Comparison of ENCODE assay signal across 20 mouse cellular contexts in the genomic region with DNA sequence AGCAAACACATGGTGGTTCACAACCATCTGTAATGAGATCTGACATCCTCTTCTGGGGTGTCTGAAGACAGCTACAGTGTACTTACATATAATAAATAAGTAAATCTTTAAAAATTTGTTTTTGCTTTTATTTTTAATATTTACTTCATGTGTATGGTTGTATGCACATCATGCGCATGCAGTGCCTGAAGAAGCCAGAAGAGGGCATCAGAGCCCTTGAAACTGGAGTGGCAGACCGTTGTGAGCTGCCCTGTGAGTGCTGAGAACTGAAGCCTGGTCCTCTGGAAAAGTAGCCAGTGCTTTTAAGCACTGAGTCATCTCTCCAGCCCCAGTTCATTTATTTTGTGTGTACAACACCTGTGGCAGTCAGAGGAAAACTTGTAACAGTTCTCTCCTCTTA. TPM values are rescaled to one million over a fixed set of nuclear protein-coding genes. Genes with fewer than 3 reads are reported as not detected.
A peak's percentile ranks its signal among the peaks of the same experiment; 100 is the strongest.
DNase-seq lines count a peak whose midpoint lies in the region; ATAC-seq and TF ChIP-seq lines count a peak whose summit lies in the region.
"Had no signal": no experiment of that assay in that cellular context is flagged by ENCODE, and none has a peak within 500 bp of the region (broad histone marks: within the 10 kb centered on the region; RNA-seq: fewer than 3 reads in every experiment).

No protein-coding gene starts in this region.

- H3K27ac ChIP-seq in intestine, postnatal 0 days (ENCODE audit: low read depth, low read length): no peak overlapping the region
- no peak overlapping the region for H3K27ac ChIP-seq in intestine, embryonic 16.5 days (ENCODE audit: low read length)
- no peak overlapping the region for H3K27ac ChIP-seq in liver, postnatal 0 days (ENCODE audit: low read depth)
- H3K27ac ChIP-seq in liver, embryonic 12.5 days: no peak overlapping the region
- H3K27ac ChIP-seq in testis, adult 2 months (ENCODE audit: control insufficient read depth, insufficient read depth, low read depth, low read length): no peak overlapping the region

- TF ChIP-seq EP300 in liver, postnatal 0 days (IDR thresholded peaks at IDR 0.05; ENCODE audit: low read depth): no peak

- H3K4me3 ChIP-seq in intestine, postnatal 0 days (ENCODE audit: low read depth, low read length): no peak overlapping the region
- no peak overlapping the region for H3K4me3 ChIP-seq in intestine, embryonic 16.5 days (ENCODE audit: low read length)
- no peak overlapping the region for H3K4me3 ChIP-seq in liver, postnatal 0 days (ENCODE audit: low read depth, low read length)
- H3K4me3 ChIP-seq in liver, embryonic 12.5 days: no peak overlapping the region
- H3K4me3 ChIP-seq in testis, adult 2 months (ENCODE audit: control insufficient read depth, low read depth, low read length): no peak overlapping the region
- H3K4me3 ChIP-seq: heart, embryonic 13.5 days; megakaryocyte, embryonic 14.5 days had no signal

- no peaks in the 10 kb centered on the region for H3K27me3 ChIP-seq in intestine, postnatal 0 days (replicated peaks; ENCODE audit: control insufficient read depth, insufficient read depth, low read length)
- no peaks in the 10 kb centered on the region for H3K27me3 ChIP-seq in intestine, embryonic 16.5 days (replicated peaks; ENCODE audit: control insufficient read depth, insufficient read depth, low read length)
- H3K27me3 ChIP-seq in liver, postnatal 0 days (ENCODE audit: insufficient read depth, low read length): no peaks in the 10 kb centered on the region
- H3K27me3 ChIP-seq in liver, embryonic 12.5 days (replicated peaks): no peaks in the 10 kb centered on the region
- H3K27me3 ChIP-seq in Patski: no peaks in the 10 kb centered on the region
- no peaks in the 10 kb centered on the region for H3K27me3 ChIP-seq in testis, adult 2 months (ENCODE audit: control insufficient read depth, insufficient read depth, low read length)
- H3K27me3 ChIP-seq: heart, embryonic 13.5 days had no signal

- ATAC-seq in intestine, postnatal 0 days: no peak
- no peak for ATAC-seq in intestine, embryonic 16.5 days
- no peak for ATAC-seq in liver, postnatal 0 days
- ATAC-seq in liver, embryonic 12.5 days: no peak
- no peak for ATAC-seq in Patski
- ATAC-seq: forebrain, embryonic 14.5 days had no signal

- in situ Hi-C loops in Patski (cut with MboI; ENCODE audit: low pct_unique_long_range_greater_than_20kb): no loop called here

- 95% methylated on average over 2 of the region's 2 CpGs for WGBS in intestine, postnatal 0 days
- WGBS in intestine, embryonic 16.5 days: 98% methylated on average over 2 of the region's 2 CpGs
- 84% methylated on average over 2 of the region's 2 CpGs for WGBS in liver, postnatal 0 days (ENCODE audit: insufficient replicate concordance)
- 82% methylated on average over 2 of the region's 2 CpGs for WGBS in liver, embryonic 12.5 days (ENCODE audit: insufficient replicate concordance)

- CTCF ChIA-PET in Patski (lab: Charles Lee): no interaction called here

- no peak for DNase-seq in liver, postnatal 0 days
- no peak for DNase-seq in Patski (ENCODE audit: low read depth, low spot score)
- no peak for DNase-seq in yolk sac, embryonic 10.5 days (ENCODE audit: low spot score)
- no peak for DNase-seq in adrenal gland, adult 2 months
- DNase-seq: cerebellum, adult 18-20 months; cerebellum, postnatal 25 days; gastrocnemius, postnatal 10 days; kidney, adult 9 months; lung, embryonic 14.5 days; lung, postnatal 36 days; midbrain, embryonic 14.5 days; right cerebral cortex, postnatal 14 days; thymus, adult 18-20 months had no signal

- POLR2A ChIA-PET in Patski (lab: Charles Lee): interaction anchor here (0.6 kb wide), 1 partner anchor 807 kb away, joined by 4 read pairs; no protein-coding TSS in a partner anchor

- no peak for TF ChIP-seq POLR2A in testis, adult 2 months (IDR thresholded peaks at IDR 0.05; ENCODE audit: control insufficient read depth, low read depth, low read length)

- H3K4me1 ChIP-seq in intestine, postnatal 0 days (replicated peaks; ENCODE audit: control insufficient read depth, insufficient read depth, low read length): no peaks in the 10 kb centered on the region; the same call in 1 of the 2 replicates
- H3K4me1 ChIP-seq in intestine, embryonic 16.5 days (ENCODE audit: control insufficient read depth, insufficient read depth, low read length): no peaks in the 10 kb centered on the region; the same call in 1 of the 2 replicates
- H3K4me1 ChIP-seq in liver, postnatal 0 days (ENCODE audit: insufficient read depth): no peaks in the 10 kb centered on the region
- H3K4me1 ChIP-seq in liver, embryonic 12.5 days: no peaks in the 10 kb centered on the region
- peaks cover 2% of the 10 kb centered on the region; the same call in 1 of the 2 replicates for H3K4me1 ChIP-seq in testis, adult 2 months (ENCODE audit: control insufficient read depth, insufficient read depth, low read length)

- 0 out of 2 replicates have a peak, but pooled peaks have one; percentile 9 for TF ChIP-seq CTCF in intestine, postnatal 0 days (IDR thresholded peaks at IDR 0.05; ENCODE audit: low read depth)
- TF ChIP-seq CTCF in liver, postnatal 0 days (IDR thresholded peaks at IDR 0.05; ENCODE audit: low read depth): peak; percentile 23; the same call in 1 of the 2 replicates
- TF ChIP-seq CTCF in Patski (IDR thresholded peaks at IDR 0.05): peak; percentile 46
- TF ChIP-seq CTCF in testis, adult 2 months (IDR thresholded peaks at IDR 0.05; ENCODE audit: control insufficient read depth, insufficient read depth, insufficient replicate concordance, low read depth, low read length): peak; percentile 53; the same call in 1 of the 2 replicates

- H3K36me3 ChIP-seq in intestine, postnatal 0 days (ENCODE audit: control insufficient read depth, insufficient read depth): no peaks in the 10 kb centered on the region
- no peaks in the 10 kb centered on the region for H3K36me3 ChIP-seq in intestine, embryonic 16.5 days (ENCODE audit: control insufficient read depth, insufficient read depth, low read length)
- no peaks in the 10 kb centered on the region for H3K36me3 ChIP-seq in liver, postnatal 0 days (replicated peaks; ENCODE audit: insufficient read depth, low read length)
- H3K36me3 ChIP-seq in liver, embryonic 12.5 days: no peaks in the 10 kb centered on the region
- no peaks in the 10 kb centered on the region for H3K36me3 ChIP-seq in testis, adult 2 months (ENCODE audit: control insufficient read depth, insufficient read depth, low read length)
- H3K36me3 ChIP-seq: heart, embryonic 13.5 days had no signal

- no peaks in the 10 kb centered on the region for H3K9me3 ChIP-seq in intestine, postnatal 0 days (ENCODE audit: control insufficient read depth)
- peaks cover 5% of the 10 kb centered on the region; the same call in 1 of the 2 replicates for H3K9me3 ChIP-seq in intestine, embryonic 16.5 days (ENCODE audit: control insufficient read depth, low read length)
- no peaks in the 10 kb centered on the region for H3K9me3 ChIP-seq in liver, postnatal 0 days (ENCODE audit: low read length)
- H3K9me3 ChIP-seq in liver, embryonic 12.5 days (replicated peaks): 0 out of 2 replicates have a peak, but pooled peaks cover 5% of the 10 kb centered on the region

- no peak overlapping the region for H3K4me2 ChIP-seq in intestine, postnatal 0 days (replicated peaks; ENCODE audit: low read depth)
- no peak overlapping the region for H3K4me2 ChIP-seq in intestine, embryonic 16.5 days (ENCODE audit: low read depth, low read length)
- no peak overlapping the region for H3K4me2 ChIP-seq in liver, postnatal 0 days (ENCODE audit: low read depth, low read length)
- H3K4me2 ChIP-seq in liver, embryonic 12.5 days: no peak overlapping the region
- H3K4me2 ChIP-seq: heart, embryonic 13.5 days; lung, embryonic 14.5 days had no signal

- H3K9ac ChIP-seq in intestine, postnatal 0 days (ENCODE audit: low read depth, low read length): no peak overlapping the region
- H3K9ac ChIP-seq in intestine, embryonic 16.5 days (ENCODE audit: low read depth, low read length): no peak overlapping the region
- no peak overlapping the region for H3K9ac ChIP-seq in liver, postnatal 0 days (replicated peaks)
- H3K9ac ChIP-seq in liver, embryonic 12.5 days: no peak overlapping the region
- H3K9ac ChIP-seq: heart, embryonic 13.5 days; lung, embryonic 14.5 days had no signal

RNA-seq across cellular contexts. Expression of a gene that starts 10.7 kb away (rescaled TPM):
- polyA plus RNA-seq in intestine, postnatal 0 days (2015; fragmentation: Nextera tagmentation; extraction: Ambion mirVana): 18.6 and 21.2 TPM in 2 replicates
- 22.7 and 23.5 TPM in 2 replicates for polyA plus RNA-seq in intestine, embryonic 16.5 days (2015; fragmentation: Nextera tagmentation; extraction: Ambion mirVana)
- 9.3 and 10.3 TPM in 2 replicates for polyA plus RNA-seq in liver, postnatal 0 days (2015; fragmentation: Nextera tagmentation; extraction: Ambion mirVana)
- 19.6 and 22.0 TPM in 2 replicates for polyA plus RNA-seq in liver, embryonic 12.5 days (2016; fragmentation: Nextera tagmentation; extraction: Ambion mirVana)
- polyA plus RNA-seq in Patski (2021): 30.9 TPM
- 16.3 and 17.6 TPM in 2 replicates for polyA plus RNA-seq in testis, adult 2 months (2012; rRNA removed)
- 10 to 100 TPM; 57.9 to 68.4 TPM for total RNA-seq in adrenal gland, adult 2 months (2021)
- polyA plus RNA-seq in adrenal gland, adult 2 months (2012; rRNA removed): 40.3 and 44.5 TPM in 2 replicates
